Mouse (Mus musculus): ENCODE results near the gene Dock8.

GRCm38 (mm10) chr19:25243566-25243965 lies 244.2 kb downstream of the Dock8 start:
- TF ChIP-seq MAX (IDR thresholded peaks at IDR 0.05): no peak
- no peak for TF ChIP-seq CTCF (IDR thresholded peaks at IDR 0.05; ENCODE audit: control insufficient read depth, insufficient read depth, insufficient read length)
- no peak for TF ChIP-seq USF1 (IDR thresholded peaks at IDR 0.05; ENCODE audit: low read depth)
